Mouse (Mus musculus): ENCODE data around the gene Chkb. TPM values are rescaled to one million over a fixed set of nuclear protein-coding genes. Genes with fewer than 3 reads are reported as not detected.
"Not testable (repeated sequence)": the region's sequence is repeated elsewhere in the genome, so short reads cannot be mapped to it uniquely, and the experiment has no call there.

Chkb gene
- polyA plus RNA-seq, 1 experiment from 2014 or later: 59.2 TPM

GRCm38 (mm10) chr15:89453865-89454478, 24.3 kb upstream of the Chkb start, which contains the start of gene Mapk8ip2:
Gene Mapk8ip2, plus strand, starts transcription at chr15:89453913.
- H3K27ac ChIP-seq: no peak within 1 kb of the TSS

GRCm38 (mm10) chr15:89452906-89453864, 23.5 kb upstream of the Chkb start:
- peak overlapping the region; percentile 96 for H3K4me2 ChIP-seq
- no peak overlapping the region for H3K27ac ChIP-seq
- H3K4me3 ChIP-seq (replicated peaks): peak overlapping the region; percentile 56
- peaks cover 57% of the 10 kb centered on the region for H3K27me3 ChIP-seq
- H3K9ac ChIP-seq (replicated peaks): no peak overlapping the region
- H3K9me3 ChIP-seq: no peaks in the 10 kb centered on the region
- ATAC-seq (ENCODE audit: insufficient number of reproducible peaks, insufficient read depth, low FRiP score, low TSS enrichment, low read depth): no peak; the same call in 1 of the 2 replicates
- WGBS: 4% methylated on average over 24 of the region's 24 CpGs
- H3K36me3 ChIP-seq: no peaks in the 10 kb centered on the region
- peaks cover 14% of the 10 kb centered on the region for H3K4me1 ChIP-seq (replicated peaks)

More at GRCm38 (mm10) chr15:89453865-89454478, 24.3 kb upstream of the Chkb start, which contains the start of gene Mapk8ip2:
- H3K9ac ChIP-seq (replicated peaks): 0 out of 2 replicates have a peak within 1 kb of the TSS, but pooled peaks have one; percentile 18
- ATAC-seq (ENCODE audit: insufficient number of reproducible peaks, insufficient read depth, low FRiP score, low TSS enrichment, low read depth): no peak
- peak within 1 kb of the TSS; percentile 56 for H3K4me3 ChIP-seq (replicated peaks)
- no peaks in the 10 kb centered on the region for H3K9me3 ChIP-seq
- H3K36me3 ChIP-seq: no peaks in the 10 kb centered on the region
- peak within 1 kb of the TSS; percentile 96 for H3K4me2 ChIP-seq
- H3K4me1 ChIP-seq (replicated peaks): peaks cover 14% of the 10 kb centered on the region
- peaks cover 57% of the 10 kb centered on the region for H3K27me3 ChIP-seq
- WGBS: under 1% methylated on average over 53 of the region's 53 CpGs

DNA sequence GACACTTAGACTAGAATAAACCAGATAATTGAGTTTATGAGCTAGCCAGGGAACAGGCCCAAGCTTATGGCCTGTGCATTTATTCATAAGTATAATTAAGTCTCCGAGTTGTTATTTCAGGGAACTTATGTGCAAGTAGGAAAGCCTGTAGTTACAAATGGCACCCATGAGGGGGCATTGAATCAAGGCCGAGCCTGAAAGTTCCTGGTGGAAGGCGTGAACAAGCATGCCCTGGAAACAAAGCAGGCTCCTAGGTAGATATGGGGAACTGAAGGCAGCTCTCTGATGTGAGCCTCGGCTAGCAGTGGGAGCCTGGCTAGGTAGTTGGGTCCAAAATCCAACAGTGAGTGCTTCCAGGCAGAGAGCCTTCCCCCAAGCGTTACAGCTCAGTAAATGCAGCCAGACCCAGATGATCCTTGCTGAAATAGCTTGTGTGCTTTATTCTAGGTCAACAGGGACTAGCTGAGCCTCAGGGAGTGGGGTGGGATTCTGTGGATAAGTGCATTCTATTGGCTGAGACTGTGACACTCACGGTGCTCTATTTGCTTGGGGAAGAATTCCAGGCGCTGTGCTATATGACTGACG, 12.9 kb upstream of the Chkb start:
- Histone ChIP-seq H3K27ac (no peak overlapping the region), H3K36me3 (no peaks in the 10 kb centered on the region), H3K27me3 (no peaks in the 10 kb centered on the region; the same call in 1 of the 2 replicates), H3K9me3 (no peaks in the 10 kb centered on the region), H3K4me2 (no peak overlapping the region), H3K4me3 (replicated peaks) (no peak overlapping the region), H3K9ac (replicated peaks) (no peak overlapping the region), H3K4me1 (replicated peaks) (no peaks in the 10 kb centered on the region)
- no peak for ATAC-seq (ENCODE audit: insufficient number of reproducible peaks, insufficient read depth, low FRiP score, low TSS enrichment, low read depth)
- WGBS: 38% methylated on average over 8 of the region's 8 CpGs

DNA sequence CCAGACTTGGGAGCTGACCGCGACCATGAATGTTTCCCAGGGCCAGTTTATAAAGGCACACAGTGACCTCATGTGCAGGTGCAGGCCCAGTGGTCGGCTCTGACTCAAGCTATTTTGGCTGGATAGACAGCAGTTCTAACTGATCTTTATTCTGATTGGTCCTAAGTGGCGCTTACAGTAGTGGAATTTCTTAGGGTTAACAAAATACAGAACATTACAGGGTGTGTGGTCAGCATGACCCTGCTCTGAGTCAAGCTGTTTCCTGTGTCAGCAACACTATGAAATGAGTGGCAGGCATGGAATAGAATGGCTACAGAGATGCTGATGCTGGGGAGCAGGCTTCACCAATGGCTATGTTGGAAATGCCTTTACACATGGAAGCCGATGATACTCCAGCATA, 6.2 kb upstream of the Chkb start:
- Histone ChIP-seq H3K27me3 (no peaks in the 10 kb centered on the region; the same call in 1 of the 2 replicates), H3K9ac (replicated peaks) (no peak overlapping the region), H3K27ac (no peak overlapping the region), H3K4me3 (replicated peaks) (no peak overlapping the region), H3K4me2 (no peak overlapping the region), H3K4me1 (replicated peaks) (no peaks in the 10 kb centered on the region), H3K9me3 (no peaks in the 10 kb centered on the region), H3K36me3 (no peaks in the 10 kb centered on the region)
- 88% methylated on average over 5 of the region's 5 CpGs for WGBS
- ATAC-seq (ENCODE audit: insufficient number of reproducible peaks, insufficient read depth, low FRiP score, low TSS enrichment, low read depth): no peak

DNA sequence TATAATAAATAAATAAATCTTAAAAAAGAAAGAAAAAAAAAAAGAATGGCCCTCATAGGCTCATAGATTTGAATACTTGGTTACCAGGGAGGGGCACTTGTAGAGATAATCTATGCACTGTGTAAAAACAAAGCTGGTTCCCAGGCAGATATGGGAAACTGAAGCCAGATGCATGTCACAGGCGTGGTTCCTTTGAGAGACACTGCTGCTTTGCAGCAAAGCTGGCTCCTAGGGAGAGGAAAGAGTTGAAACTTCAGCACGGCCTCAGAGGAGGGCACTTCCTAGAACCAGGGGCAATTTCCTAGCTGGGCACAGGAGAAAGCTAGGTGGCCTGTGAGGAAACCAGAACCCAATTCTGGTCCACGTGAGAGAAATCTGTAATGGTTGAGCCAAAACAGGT, 4.4 kb upstream of the Chkb start:
- H3K36me3 ChIP-seq: no peaks in the 10 kb centered on the region
- no peaks in the 10 kb centered on the region for H3K9me3 ChIP-seq
- H3K9ac ChIP-seq (replicated peaks): no peak overlapping the region
- no peak for ATAC-seq (ENCODE audit: insufficient number of reproducible peaks, insufficient read depth, low FRiP score, low TSS enrichment, low read depth)
- peaks cover 4% of the 10 kb centered on the region; the same call in 1 of the 2 replicates for H3K4me1 ChIP-seq (replicated peaks)
- H3K4me2 ChIP-seq: no peak overlapping the region
- H3K4me3 ChIP-seq (replicated peaks): no peak overlapping the region
- H3K27ac ChIP-seq: no peak overlapping the region
- no peaks in the 10 kb centered on the region; the same call in 1 of the 2 replicates for H3K27me3 ChIP-seq
- WGBS: 68% methylated on average over 3 of the region's 3 CpGs

DNA sequence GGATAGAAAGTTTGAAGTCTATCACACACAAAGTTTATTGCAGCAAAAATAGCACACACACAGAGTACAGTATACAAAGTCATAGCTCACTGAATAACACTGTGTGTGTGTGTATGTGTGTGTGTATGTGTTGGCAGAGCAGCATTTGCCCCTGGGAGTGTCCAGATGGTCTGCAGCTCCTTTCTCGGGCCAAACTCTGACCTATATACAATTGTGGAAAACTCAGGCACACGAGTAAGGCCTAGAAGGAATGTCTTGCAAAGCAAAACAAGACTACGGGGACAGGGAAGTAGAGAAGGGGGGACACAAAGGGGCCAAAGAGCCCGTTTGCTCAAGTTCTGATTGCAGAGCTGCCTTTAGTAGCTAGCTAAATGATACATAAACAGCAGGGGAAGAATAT, 3.2 kb upstream of the Chkb start:
- Histone ChIP-seq H3K9ac (replicated peaks) (no peak overlapping the region), H3K4me1 (replicated peaks) (peaks cover 11% of the 10 kb centered on the region), H3K36me3 (peaks cover 1% of the 10 kb centered on the region; the same call in 1 of the 2 replicates), H3K4me3 (replicated peaks) (no peak overlapping the region), H3K4me2 (no peak overlapping the region), H3K27me3 (no peaks in the 10 kb centered on the region; the same call in 1 of the 2 replicates), H3K27ac (no peak overlapping the region), H3K9me3 (no peaks in the 10 kb centered on the region)
- 85% methylated on average over 4 of the region's 4 CpGs for WGBS
- no peak for ATAC-seq (ENCODE audit: insufficient number of reproducible peaks, insufficient read depth, low FRiP score, low TSS enrichment, low read depth)

DNA sequence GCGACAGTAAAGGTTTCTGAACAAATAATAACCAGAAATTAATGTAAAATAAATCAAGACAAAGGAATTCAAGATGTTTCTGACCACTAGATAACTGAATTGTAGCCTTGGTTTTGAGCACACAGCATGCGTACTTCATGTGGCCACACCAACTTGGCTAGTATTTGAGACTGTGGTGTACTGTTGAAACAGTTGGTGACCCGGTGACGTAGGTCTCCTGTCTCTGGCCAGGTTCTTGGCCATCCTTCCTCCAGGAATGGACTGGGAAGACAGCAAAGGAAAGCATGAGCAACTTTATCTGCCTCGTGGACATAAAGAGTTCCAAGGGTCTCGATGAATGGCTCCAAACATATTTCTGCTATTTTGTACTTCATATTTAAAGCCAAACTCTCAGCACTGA, 2.1 kb upstream of the Chkb start:
- no peaks in the 10 kb centered on the region; the same call in 1 of the 2 replicates for H3K27me3 ChIP-seq
- H3K36me3 ChIP-seq: peaks cover 13% of the 10 kb centered on the region; the same call in 1 of the 2 replicates
- no peak overlapping the region for H3K9ac ChIP-seq (replicated peaks)
- H3K4me1 ChIP-seq (replicated peaks): peaks cover 11% of the 10 kb centered on the region
- no peak overlapping the region for H3K27ac ChIP-seq
- WGBS: 89% methylated on average over 6 of the region's 6 CpGs
- H3K4me3 ChIP-seq (replicated peaks): no peak overlapping the region
- H3K4me2 ChIP-seq: no peak overlapping the region
- no peaks in the 10 kb centered on the region for H3K9me3 ChIP-seq
- no peak for ATAC-seq (ENCODE audit: insufficient number of reproducible peaks, insufficient read depth, low FRiP score, low TSS enrichment, low read depth)

GRCm38 (mm10) chr15:89431271-89431670, 1.6 kb upstream of the Chkb start:
- H3K27me3 ChIP-seq: no peaks in the 10 kb centered on the region; the same call in 1 of the 2 replicates
- WGBS: 87% methylated on average over 3 of the region's 3 CpGs
- peaks cover 12% of the 10 kb centered on the region for H3K4me1 ChIP-seq (replicated peaks)
- no peaks in the 10 kb centered on the region for H3K9me3 ChIP-seq
- H3K9ac ChIP-seq (replicated peaks): no peak overlapping the region
- H3K4me2 ChIP-seq: no peak overlapping the region
- no peak overlapping the region for H3K27ac ChIP-seq
- no peak overlapping the region for H3K4me3 ChIP-seq (replicated peaks)
- H3K36me3 ChIP-seq: peaks cover 18% of the 10 kb centered on the region
- no peak for ATAC-seq (ENCODE audit: insufficient number of reproducible peaks, insufficient read depth, low FRiP score, low TSS enrichment, low read depth)

DNA sequence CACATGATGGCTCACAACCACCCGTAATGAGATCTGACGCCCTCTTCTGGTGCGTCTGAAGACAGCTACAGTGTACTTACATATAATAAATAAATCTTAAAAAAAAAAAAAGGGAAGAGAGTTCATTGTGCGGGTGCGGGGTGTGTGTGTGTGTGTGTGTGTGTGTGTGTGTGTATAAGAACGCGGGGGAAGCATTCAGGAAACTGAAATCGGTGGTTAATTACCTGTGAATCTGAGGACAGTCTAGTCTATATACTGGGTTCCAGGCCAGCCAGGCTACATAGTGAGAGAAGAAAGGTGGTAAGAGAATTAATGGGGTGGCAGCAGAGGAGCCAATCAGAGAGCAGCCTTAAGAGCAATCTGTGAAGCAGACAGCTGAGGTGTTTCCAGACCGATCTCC, 1.1 kb upstream of the Chkb start:
- H3K4me2 ChIP-seq; H3K4me3 ChIP-seq (replicated peaks); ATAC-seq (ENCODE audit: insufficient number of reproducible peaks, insufficient read depth, low FRiP score, low TSS enrichment, low read depth); H3K27me3 ChIP-seq; H3K9ac ChIP-seq (replicated peaks); H3K9me3 ChIP-seq; H3K27ac ChIP-seq: not testable (repeated sequence)
- Histone ChIP-seq H3K36me3 (peaks cover 23% of the 10 kb centered on the region), H3K4me1 (replicated peaks) (peaks cover 17% of the 10 kb centered on the region)
- WGBS: 84% methylated on average over 9 of the region's 9 CpGs

DNA sequence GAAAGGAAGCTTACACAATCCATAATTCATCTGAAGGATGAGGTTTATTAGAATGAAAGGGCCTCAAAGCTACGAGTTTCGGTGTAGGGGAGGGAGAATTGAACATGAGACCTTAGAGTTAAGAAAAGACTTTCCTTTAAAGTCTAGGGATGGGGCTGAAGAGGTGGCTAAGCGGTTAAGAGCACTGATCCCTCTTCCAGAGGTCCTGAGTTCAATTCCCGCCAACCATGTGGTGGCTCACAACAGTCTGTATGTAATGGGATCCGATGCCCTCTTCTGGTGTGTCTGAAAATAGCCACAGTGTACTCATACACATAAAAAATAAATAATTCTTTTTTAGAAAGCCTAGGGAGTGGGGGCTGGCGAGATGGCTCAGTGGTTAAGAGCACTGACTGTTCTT, 633 bp upstream of the Chkb start:
- Histone ChIP-seq H3K9me3 (no peaks in the 10 kb centered on the region), H3K27ac (peak overlapping the region; percentile 96), H3K4me2 (peak overlapping the region; percentile 87), H3K4me3 (replicated peaks) (peak overlapping the region; percentile 74), H3K36me3 (peaks cover 25% of the 10 kb centered on the region), H3K9ac (replicated peaks) (peak overlapping the region; percentile 75; the same call in 1 of the 2 replicates), H3K27me3 (no peaks in the 10 kb centered on the region), H3K4me1 (replicated peaks) (peaks cover 22% of the 10 kb centered on the region)
- no peak for ATAC-seq (ENCODE audit: insufficient number of reproducible peaks, insufficient read depth, low FRiP score, low TSS enrichment, low read depth)
- 43% methylated on average over 6 of the region's 6 CpGs for WGBS
